Mouse (Mus musculus): Measurements from ENCODE around the gene Aqp9. TPM values are rescaled to one million over a fixed set of nuclear protein-coding genes. Genes with fewer than 3 reads are reported as not detected.

Aqp9 gene
- polyA plus RNA-seq, 1 experiment, result 0.36 TPM

GRCm38 (mm10) chr9:71157921-71158646, 10.4 kb downstream of the Aqp9 start:
- TF ChIP-seq POLR2A (IDR thresholded peaks at IDR 0.05; ENCODE audit: borderline replicate concordance, extremely low read depth, insufficient read depth, insufficient read length, poor library complexity, severe bottlenecking) (no peak), CTCF (IDR thresholded peaks at IDR 0.05; ENCODE audit: borderline replicate concordance, extremely low read depth, insufficient read depth, insufficient read length) (no peak)

GRCm38 (mm10) chr9:71156447-71157035, 11.9 kb downstream of the Aqp9 start:
- TF ChIP-seq CTCF (IDR thresholded peaks at IDR 0.05; ENCODE audit: borderline replicate concordance, extremely low read depth, insufficient read depth, insufficient read length) (no peak), POLR2A (IDR thresholded peaks at IDR 0.05; ENCODE audit: borderline replicate concordance, extremely low read depth, insufficient read depth, insufficient read length, poor library complexity, severe bottlenecking) (no peak)
- no peak for DNase-seq (ENCODE audit: low read depth)

More at GRCm38 (mm10) chr9:71157921-71158646, 10.4 kb downstream of the Aqp9 start:
- DNase-seq (ENCODE audit: low read depth), result no peak

GRCm38 (mm10) chr9:71155399-71156005, 13.0 kb downstream of the Aqp9 start:
- no peak for TF ChIP-seq CTCF (IDR thresholded peaks at IDR 0.05; ENCODE audit: borderline replicate concordance, extremely low read depth, insufficient read depth, insufficient read length)
- no peak for DNase-seq (ENCODE audit: low read depth)

GRCm38 (mm10) chr9:71151386-71151785, 17.1 kb downstream of the Aqp9 start:
- DNase-seq (ENCODE audit: low read depth), result peak; percentile 24
- no peak for TF ChIP-seq POLR2A (IDR thresholded peaks at IDR 0.05; ENCODE audit: borderline replicate concordance, extremely low read depth, insufficient read depth, insufficient read length, poor library complexity, severe bottlenecking)
- TF ChIP-seq CTCF (IDR thresholded peaks at IDR 0.05; ENCODE audit: borderline replicate concordance, extremely low read depth, insufficient read depth, insufficient read length), result no peak

- DNase-seq (ENCODE audit: low read depth), result no peak
- TF ChIP-seq CTCF (IDR thresholded peaks at IDR 0.05; ENCODE audit: borderline replicate concordance, extremely low read depth, insufficient read depth, insufficient read length) (no peak), POLR2A (IDR thresholded peaks at IDR 0.05; ENCODE audit: borderline replicate concordance, extremely low read depth, insufficient read depth, insufficient read length, poor library complexity, severe bottlenecking) (no peak)
These were observed 18.3 kb downstream of the Aqp9 start for GRCm38 (mm10) chr9:71150175-71150574.

GRCm38 (mm10) chr9:71148890-71149289, 19.6 kb downstream of the Aqp9 start:
- TF ChIP-seq POLR2A (IDR thresholded peaks at IDR 0.05; ENCODE audit: borderline replicate concordance, extremely low read depth, insufficient read depth, insufficient read length, poor library complexity, severe bottlenecking), result no peak
- no peak for TF ChIP-seq CTCF (IDR thresholded peaks at IDR 0.05; ENCODE audit: borderline replicate concordance, extremely low read depth, insufficient read depth, insufficient read length)
- no peak for DNase-seq (ENCODE audit: low read depth)

- no peak for DNase-seq (ENCODE audit: low read depth)
- TF ChIP-seq CTCF (IDR thresholded peaks at IDR 0.05; ENCODE audit: borderline replicate concordance, extremely low read depth, insufficient read depth, insufficient read length) (no peak), POLR2A (IDR thresholded peaks at IDR 0.05; ENCODE audit: borderline replicate concordance, extremely low read depth, insufficient read depth, insufficient read length, poor library complexity, severe bottlenecking) (no peak)
These were observed 22.3 kb downstream of the Aqp9 start for GRCm38 (mm10) chr9:71146210-71146609.

- DNase-seq (ENCODE audit: low read depth), result no peak
- no peak for TF ChIP-seq CTCF (IDR thresholded peaks at IDR 0.05; ENCODE audit: borderline replicate concordance, extremely low read depth, insufficient read depth, insufficient read length)
- TF ChIP-seq POLR2A (IDR thresholded peaks at IDR 0.05; ENCODE audit: borderline replicate concordance, extremely low read depth, insufficient read depth, insufficient read length, poor library complexity, severe bottlenecking), result no peak
These were observed 28.3 kb downstream of the Aqp9 start for GRCm38 (mm10) chr9:71140205-71140604.

- no peak for TF ChIP-seq CTCF (IDR thresholded peaks at IDR 0.05; ENCODE audit: borderline replicate concordance, extremely low read depth, insufficient read depth, insufficient read length)
- no peak for TF ChIP-seq POLR2A (IDR thresholded peaks at IDR 0.05; ENCODE audit: borderline replicate concordance, extremely low read depth, insufficient read depth, insufficient read length, poor library complexity, severe bottlenecking)
- DNase-seq (ENCODE audit: low read depth), result no peak
These were observed 29.5 kb downstream of the Aqp9 start for GRCm38 (mm10) chr9:71138936-71139335.

GRCm38 (mm10) chr9:71137267-71137945, 31.1 kb downstream of the Aqp9 start:
- TF ChIP-seq CTCF (IDR thresholded peaks at IDR 0.05; ENCODE audit: borderline replicate concordance, extremely low read depth, insufficient read depth, insufficient read length) (no peak), POLR2A (IDR thresholded peaks at IDR 0.05; ENCODE audit: borderline replicate concordance, extremely low read depth, insufficient read depth, insufficient read length, poor library complexity, severe bottlenecking) (no peak)
- no peak for DNase-seq (ENCODE audit: low read depth)

- TF ChIP-seq POLR2A (IDR thresholded peaks at IDR 0.05; ENCODE audit: borderline replicate concordance, extremely low read depth, insufficient read depth, insufficient read length, poor library complexity, severe bottlenecking) (no peak), CTCF (IDR thresholded peaks at IDR 0.05; ENCODE audit: borderline replicate concordance, extremely low read depth, insufficient read depth, insufficient read length) (no peak)
- no peak for DNase-seq (ENCODE audit: low read depth)
These were observed 33.4 kb downstream of the Aqp9 start for GRCm38 (mm10) chr9:71135073-71135472.

Measured in brain, embryonic 14.5 days (tissue).